Mouse (Mus musculus): ENCODE measurements at regions not wholly inside any gene's neighbourhood (a gene's known extent, or its start where the extent isn't known, plus 50 kb on each side); places are given as distances from the start of the nearest gene placed in this dataset.

DNA sequence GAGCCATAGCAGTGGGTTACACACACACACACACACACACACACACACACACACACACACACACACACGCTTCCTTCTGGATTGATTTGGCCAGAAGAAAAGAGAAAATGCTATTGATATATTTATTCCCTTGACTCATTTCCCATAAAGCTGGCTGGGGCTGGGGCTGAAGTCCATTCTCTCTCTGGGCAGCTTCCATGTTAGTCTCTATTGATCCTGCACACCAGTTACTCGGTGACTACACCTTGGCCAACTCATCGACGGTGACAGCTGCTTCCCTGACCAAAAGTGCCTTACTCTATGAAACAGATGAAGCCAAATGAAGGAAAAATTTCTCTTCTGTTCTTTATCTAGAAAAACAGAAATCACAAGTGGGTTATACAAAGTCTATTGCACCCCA is 82.1 kb downstream of the Snx18 start:
- DNase-seq (ENCODE audit: low spot score in 2 of 2), result no peak

DNA sequence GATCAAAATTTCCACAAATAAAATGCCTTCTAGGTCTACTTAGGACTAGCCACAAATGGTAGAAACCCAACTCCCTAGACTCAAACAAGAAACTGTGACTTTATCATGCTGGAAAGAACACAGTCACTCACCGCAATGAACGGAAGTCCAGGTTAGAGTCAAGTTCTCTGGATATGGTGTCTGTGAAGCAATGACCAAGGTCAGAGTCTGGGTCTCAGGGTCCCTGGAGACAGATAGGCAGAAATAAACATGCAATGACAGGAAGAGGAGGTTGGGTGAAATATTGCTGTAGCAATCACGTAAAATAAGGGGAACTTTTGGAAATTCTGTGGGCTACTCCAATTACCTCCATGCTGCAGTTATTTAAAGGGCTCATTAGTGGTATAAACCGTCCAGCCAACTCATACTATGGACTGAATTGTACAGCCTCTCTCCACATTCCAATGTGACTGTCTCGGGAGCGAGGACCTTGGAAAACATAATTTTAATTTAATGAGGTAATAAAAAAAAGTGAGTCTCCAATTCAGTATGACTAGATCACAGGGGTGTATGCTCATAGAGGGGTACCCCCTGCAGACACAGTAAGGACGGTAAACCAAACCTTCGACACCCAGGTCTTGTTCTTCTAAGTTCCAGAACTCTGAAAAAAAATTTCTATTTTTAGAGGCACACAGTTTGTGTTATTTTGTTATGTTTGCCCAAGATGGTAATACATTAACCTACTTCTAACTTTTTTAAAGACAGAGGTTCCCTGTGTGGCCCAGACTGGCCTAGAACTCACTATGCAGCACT is 83.5 kb downstream of the Snx18 start:
- no peak for DNase-seq (ENCODE audit: low spot score in 2 of 2)

GRCm38 (mm10) chr13:113533884-113534445 is 84.4 kb downstream of the Snx18 start:
- DNase-seq (ENCODE audit: low spot score in 2 of 2), result no peak

GRCm38 (mm10) chr13:113526997-113527396 is 91.4 kb downstream of the Snx18 start:
- DNase-seq (ENCODE audit: low spot score in 2 of 2), result no peak

- DNase-seq (ENCODE audit: low spot score in 2 of 2), result no peak
Measured at GRCm38 (mm10) chr13:113523503-113523902, 94.9 kb downstream of the Snx18 start.

DNA sequence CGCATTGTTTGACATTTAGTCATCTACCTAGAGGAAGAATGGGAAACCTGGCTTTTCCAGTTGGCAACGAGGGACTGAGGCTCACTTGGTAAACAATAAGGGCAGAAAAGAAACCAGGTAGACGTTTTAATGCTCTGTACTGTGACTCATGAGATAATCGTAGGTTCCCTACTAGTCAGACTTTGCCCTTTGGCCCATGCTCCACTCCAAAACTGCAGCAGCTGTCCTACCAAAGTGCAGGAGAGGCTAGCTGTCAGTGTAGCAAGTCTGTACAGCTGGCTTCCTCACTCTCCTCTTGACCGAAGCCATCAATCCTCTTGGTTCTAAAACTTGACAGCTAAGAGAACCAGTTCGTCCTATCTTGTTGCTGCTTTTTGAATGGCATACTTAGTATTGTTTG is 100.2 kb downstream of the Snx18 start:
- no peak for DNase-seq (ENCODE audit: low spot score in 2 of 2)

DNA sequence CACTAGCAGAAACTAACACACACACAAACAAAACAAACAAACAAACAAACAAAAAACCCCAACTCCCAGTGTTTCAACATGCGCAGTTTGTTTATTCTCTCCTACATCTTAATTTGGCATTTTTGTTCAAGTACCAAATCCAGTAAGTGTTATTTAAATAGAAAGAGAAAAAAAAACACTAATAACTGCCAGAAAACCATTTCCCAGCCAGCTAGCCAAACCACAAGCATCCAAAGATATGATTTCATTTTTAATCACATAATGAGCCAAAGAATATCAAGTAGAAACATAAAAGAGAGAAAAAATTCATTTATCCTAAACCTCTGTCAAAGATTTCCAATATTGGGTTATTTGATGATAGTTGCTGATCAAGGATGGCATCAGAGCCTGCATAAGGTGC is 102.3 kb downstream of the Snx18 start:
- no peak for DNase-seq (ENCODE audit: low spot score in 2 of 2)

DNA sequence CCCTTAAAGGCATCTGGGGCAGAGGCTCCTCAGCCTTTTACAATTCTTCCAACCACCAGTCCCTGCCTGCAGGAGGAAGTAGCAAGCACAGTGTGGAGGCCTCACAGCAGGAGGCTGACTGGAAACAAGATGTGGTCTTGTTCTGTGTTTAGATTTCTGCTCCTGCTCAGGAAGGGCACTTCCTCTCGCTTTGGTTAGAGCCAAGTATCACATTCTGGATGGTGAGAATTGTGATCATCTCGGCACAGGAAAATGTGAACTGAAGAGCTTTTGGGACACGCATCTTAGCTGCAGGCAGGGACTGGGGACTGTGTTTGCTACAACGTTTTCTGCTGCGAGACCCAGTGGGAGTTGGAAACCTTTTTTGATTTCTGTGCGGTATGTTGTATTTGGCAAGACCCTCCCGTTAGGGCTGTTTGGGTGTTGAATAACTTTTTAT is 103.2 kb downstream of the Snx18 start:
- peak; percentile 22 to 38 for DNase-seq (ENCODE audit: low spot score in 2 of 2)

DNA sequence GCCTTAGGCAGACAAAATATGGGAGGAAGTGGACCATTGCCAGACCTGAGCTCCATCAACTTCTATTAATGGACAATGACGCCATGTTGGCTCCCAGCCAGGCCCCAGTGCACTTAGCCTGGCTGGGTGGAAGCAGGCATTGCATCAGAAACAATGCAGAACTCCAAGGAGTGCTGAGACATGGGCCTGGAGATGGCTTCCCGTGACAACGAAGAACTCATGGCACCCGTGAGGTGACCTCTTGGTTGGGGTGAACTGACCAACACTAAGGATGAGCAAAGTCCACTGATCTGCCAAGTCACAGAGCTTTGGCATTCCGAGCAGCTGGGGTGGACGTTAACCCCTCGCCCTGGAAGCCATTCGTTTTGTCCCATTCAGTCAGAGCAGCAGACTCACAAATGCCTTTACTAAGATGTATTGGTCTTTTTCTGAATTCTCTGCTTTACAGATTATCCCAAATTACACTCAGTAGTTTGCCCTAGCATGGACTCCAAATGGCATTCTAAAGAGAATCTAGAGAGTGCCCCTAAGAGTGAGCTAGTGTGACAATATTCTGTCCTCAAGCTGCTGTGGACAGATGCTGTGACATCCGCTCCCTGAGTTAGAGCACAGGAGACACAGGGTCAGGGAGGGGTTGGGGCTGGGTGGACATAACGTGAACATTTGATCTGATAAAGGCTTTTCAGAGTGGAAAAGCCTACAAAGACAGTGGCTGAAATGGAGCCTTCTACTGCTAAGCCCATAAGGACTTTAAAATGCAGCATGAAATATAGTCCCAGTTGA is 108.8 kb downstream of the Snx18 start:
- DNase-seq (ENCODE audit: low spot score in 2 of 2), result peak; percentile 20 to 66

DNA sequence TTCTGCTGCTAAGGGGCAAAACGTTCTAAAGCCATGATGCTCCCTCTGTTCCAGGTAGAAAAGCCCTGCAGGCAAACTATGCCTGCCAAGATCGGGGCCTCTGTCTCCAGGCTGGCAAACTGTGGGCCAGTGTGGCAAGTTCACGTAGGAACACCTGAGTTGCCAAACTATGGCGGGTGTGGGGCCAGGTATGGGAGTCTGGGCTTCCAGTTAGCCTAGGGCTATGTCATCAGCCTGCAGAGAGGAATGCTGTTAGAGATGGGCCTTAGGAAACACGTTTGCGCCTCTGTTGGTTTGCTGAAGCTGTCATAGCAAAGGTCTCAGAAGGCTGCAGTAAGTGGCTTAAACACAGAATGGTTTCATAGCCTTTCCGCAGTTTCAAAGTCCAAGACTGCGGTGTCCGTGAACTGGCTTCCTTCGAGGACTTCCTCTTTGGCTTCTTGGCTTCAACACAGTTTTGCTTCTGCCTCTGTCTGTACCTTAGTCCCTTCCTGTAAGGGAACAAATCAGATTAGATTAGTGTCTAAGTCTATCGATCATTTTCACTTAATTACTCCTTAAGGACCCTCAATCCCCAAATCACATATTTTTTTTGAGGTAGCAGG is 110.1 kb downstream of the Snx18 start:
- no peak for DNase-seq (ENCODE audit: low spot score in 2 of 2)

DNA sequence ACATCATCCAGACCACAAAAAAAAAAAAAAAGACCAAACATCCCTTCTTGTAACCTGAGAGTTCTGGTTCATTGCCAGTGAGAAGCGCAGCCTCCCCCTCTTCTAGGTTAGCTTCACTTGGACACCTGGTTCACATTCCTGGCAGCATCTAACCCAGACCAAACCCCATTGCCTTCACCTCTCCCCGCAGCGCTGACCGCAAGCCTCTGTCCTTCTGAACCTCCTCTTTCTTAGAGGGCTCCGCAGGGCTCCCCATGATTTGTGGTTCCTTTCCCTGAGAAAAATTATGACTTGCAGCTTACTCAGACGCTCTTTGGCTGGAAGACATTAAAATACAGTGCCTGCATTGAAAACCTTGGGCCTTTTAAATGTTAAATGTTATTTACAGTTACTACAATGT is 115.8 kb downstream of the Snx18 start:
- no peak for DNase-seq (ENCODE audit: low spot score in 2 of 2)

DNA sequence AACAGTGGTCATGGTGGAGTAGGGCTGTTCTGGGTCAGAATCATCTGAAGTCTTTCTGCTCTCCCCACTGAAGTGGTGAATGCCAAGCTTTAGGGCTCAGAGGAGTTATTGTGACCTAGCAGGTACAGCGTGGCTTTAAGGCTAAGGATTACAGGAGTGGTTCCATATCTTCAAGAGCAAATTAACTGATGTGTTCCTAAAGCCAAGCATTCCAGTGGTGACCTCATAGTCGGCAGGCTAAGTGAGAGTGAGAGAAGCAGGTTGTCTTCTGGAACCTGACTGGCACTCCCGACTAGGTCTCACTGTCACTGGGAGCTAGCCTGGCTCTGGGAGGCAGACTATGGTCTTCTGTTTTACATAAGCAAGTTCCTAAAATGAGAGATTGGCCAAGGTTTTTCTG is 116.3 kb downstream of the Snx18 start:
- DNase-seq (ENCODE audit: low spot score in 2 of 2), result no peak

DNA sequence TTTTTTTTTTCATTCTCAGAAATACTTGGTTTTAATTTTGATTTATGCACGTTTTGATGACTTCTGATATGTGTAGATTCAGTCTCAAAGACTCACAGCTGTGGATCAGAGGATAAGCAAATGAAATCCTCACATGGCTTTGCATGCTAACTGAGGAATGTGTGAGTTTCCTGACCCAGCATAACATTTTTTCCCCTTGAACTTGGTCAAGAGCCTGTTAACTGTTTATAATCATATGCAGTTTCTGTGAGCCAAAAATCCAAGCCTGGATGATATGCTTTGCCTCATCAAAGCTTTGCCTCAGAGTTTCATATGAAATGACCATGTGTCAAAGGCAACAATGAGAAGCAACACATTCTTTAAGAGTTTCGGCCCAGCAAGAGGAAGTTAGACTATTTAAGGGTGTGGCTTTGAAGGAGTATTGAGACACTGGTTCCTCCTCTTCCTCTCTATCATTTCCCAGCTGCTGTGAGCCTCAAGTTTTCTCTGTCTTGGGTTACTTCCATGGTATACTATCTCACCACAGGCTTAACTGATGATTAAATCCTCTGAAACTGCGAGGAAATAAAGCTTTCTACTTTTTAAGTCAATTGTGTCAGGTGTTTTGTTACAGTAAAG is 117.9 kb downstream of the Snx18 start:
- DNase-seq (ENCODE audit: low spot score in 2 of 2), result no peak

DNA sequence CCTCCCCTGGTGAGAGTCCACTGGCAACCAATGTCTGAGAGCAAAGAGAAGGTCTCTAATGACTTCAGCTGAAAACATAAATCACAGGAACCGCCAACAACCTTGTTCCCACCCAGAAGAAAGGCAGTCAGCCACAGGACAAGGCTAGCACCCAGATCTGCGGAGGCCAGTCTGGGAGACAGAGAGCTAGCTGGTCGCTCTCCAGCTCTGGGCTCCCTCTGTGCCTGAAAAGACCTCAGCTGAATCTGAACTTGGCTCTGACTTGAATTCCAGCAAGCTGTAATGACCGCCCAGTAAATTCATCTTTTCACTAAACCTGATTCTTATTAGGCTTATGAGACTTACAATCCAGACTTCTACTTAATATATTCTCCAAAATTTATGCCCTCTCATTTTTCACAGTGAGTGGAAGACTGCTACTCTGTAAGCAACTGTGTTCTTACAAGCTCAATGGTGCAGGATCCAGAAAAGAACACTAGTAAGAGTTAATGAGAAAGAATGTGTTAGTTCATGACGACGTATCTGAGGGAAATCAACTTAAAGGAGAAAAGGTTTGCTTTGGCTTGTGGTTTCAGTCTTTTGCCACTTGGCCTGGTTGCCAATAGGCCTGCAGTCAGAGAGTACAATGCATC is 119.2 kb downstream of the Snx18 start:
- no peak for DNase-seq (ENCODE audit: low spot score in 2 of 2)

- DNase-seq (ENCODE audit: low spot score in 2 of 2), result no peak
Measured at GRCm38 (mm10) chr13:113495595-113496285, 122.6 kb downstream of the Snx18 start.

DNA sequence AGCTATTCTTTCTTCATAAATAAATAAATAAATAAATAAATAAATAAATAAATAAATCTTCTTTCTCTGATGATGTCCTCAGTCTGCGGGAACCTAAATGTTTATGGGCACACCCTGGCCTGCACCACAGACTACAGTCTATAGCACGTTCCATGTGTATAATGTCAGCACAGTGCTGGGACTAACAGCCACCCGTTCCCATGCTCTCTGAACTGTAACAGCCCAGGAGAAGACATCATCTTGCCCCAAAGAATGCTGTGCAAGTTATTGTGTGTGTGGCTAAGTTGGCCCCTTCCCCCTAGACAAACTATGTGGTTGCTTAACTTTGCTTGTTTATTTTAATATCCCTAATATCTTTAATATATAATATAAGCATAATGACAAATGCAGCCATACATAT is 123.2 kb downstream of the Snx18 start:
- DNase-seq (ENCODE audit: low spot score in 2 of 2), result no peak

GRCm38 (mm10) chr13:113494688-113495087 is 123.7 kb downstream of the Snx18 start:
- DNase-seq (ENCODE audit: low spot score in 2 of 2), result no peak

GRCm38 (mm10) chr13:113489951-113490822 is 128.2 kb downstream of the Snx18 start:
- no peak for DNase-seq (ENCODE audit: low spot score in 2 of 2)

- peak in 1 of 2 experiments; percentile 19 for DNase-seq (ENCODE audit: low spot score in 2 of 2)
Measured at GRCm38 (mm10) chr13:113486368-113486955, 131.9 kb downstream of the Snx18 start.

Data from left cerebral cortex, adult 9 months (tissue).